Mouse (Mus musculus): ENCODE data around the gene Oxgr1.
"Not testable (repeated sequence)": the region's sequence is repeated elsewhere in the genome, so short reads cannot be mapped to it uniquely, and the experiment has no call there.

- TF ChIP-seq CTCF (IDR thresholded peaks at IDR 0.05; ENCODE audit: borderline replicate concordance, control insufficient read depth, extremely low read depth, insufficient read depth, low read length, poor library complexity); POLR2A (IDR thresholded peaks at IDR 0.05; ENCODE audit: control insufficient read depth, extremely low read depth, insufficient read depth, low read length, poor library complexity): not testable (repeated sequence)
Measured at GRCm38 (mm10) chr14:119986351-119986750, 55.9 kb downstream of the Oxgr1 start.

Data from thymus, adult 2 months (tissue).